Mouse (Mus musculus): Measurements from ENCODE around the gene Amz2. TPM values are rescaled to one million over a fixed set of nuclear protein-coding genes. Genes with fewer than 3 reads are reported as not detected.
"Not testable (repeated sequence)": the region's sequence is repeated elsewhere in the genome, so short reads cannot be mapped to it uniquely, and the experiment has no call there.

Gene Amz2
- polyA plus RNA-seq, 1 experiment from 2014 or later: 50.2 TPM

GRCm38 (mm10) chr11:109487991-109488684 lies 62.4 kb downstream of the Amz2 start:
- Histone ChIP-seq H3K4me2 (no peak overlapping the region), H3K9ac (no peak overlapping the region), H3K27ac (no peak overlapping the region), H3K27me3 (no peaks in the 10 kb centered on the region), H3K4me3 (replicated peaks) (no peak overlapping the region), H3K4me1 (no peaks in the 10 kb centered on the region), H3K9me3 (no peaks in the 10 kb centered on the region), H3K36me3 (replicated peaks) (no peaks in the 10 kb centered on the region)
- ATAC-seq (ENCODE audit: low FRiP score): no peak
- WGBS: 86% methylated on average over 10 of the region's 10 CpGs

- no peaks in the 10 kb centered on the region for H3K4me1 ChIP-seq
- H3K4me3 ChIP-seq (replicated peaks): no peak overlapping the region
- no peak overlapping the region for H3K9ac ChIP-seq
- ATAC-seq (ENCODE audit: low FRiP score): no peak
- no peak overlapping the region for H3K27ac ChIP-seq
- no peaks in the 10 kb centered on the region for H3K9me3 ChIP-seq
- WGBS: 89% methylated on average over 2 of the region's 2 CpGs
- no peaks in the 10 kb centered on the region for H3K27me3 ChIP-seq
- no peaks in the 10 kb centered on the region for H3K36me3 ChIP-seq (replicated peaks)
- no peak overlapping the region for H3K4me2 ChIP-seq
Observed at GRCm38 (mm10) chr11:109489763-109490162, 64.0 kb downstream of the Amz2 start.

- no peaks in the 10 kb centered on the region for H3K9me3 ChIP-seq
- H3K4me2 ChIP-seq: no peak overlapping the region
- no peaks in the 10 kb centered on the region for H3K36me3 ChIP-seq (replicated peaks)
- no peaks in the 10 kb centered on the region for H3K27me3 ChIP-seq
- WGBS: 87% methylated on average over 4 of the region's 4 CpGs
- H3K4me3 ChIP-seq (replicated peaks): no peak overlapping the region
- H3K9ac ChIP-seq: no peak overlapping the region
- no peak overlapping the region for H3K27ac ChIP-seq
- no peak for ATAC-seq (ENCODE audit: low FRiP score)
- H3K4me1 ChIP-seq: peaks cover 12% of the 10 kb centered on the region; the same call in 1 of the 2 replicates
Observed at GRCm38 (mm10) chr11:109491844-109492243, 66.1 kb downstream of the Amz2 start.

GRCm38 (mm10) chr11:109492847-109493464 lies 67.2 kb downstream of the Amz2 start:
- not testable (repeated sequence) for H3K27me3 ChIP-seq; H3K36me3 ChIP-seq (replicated peaks); H3K9me3 ChIP-seq; ATAC-seq (ENCODE audit: low FRiP score); H3K4me2 ChIP-seq; H3K9ac ChIP-seq; H3K27ac ChIP-seq; H3K4me3 ChIP-seq (replicated peaks)
- WGBS: 84% methylated on average over 8 of the region's 8 CpGs
- H3K4me1 ChIP-seq: peaks cover 22% of the 10 kb centered on the region

- no peak overlapping the region for H3K9ac ChIP-seq
- H3K36me3 ChIP-seq (replicated peaks): no peaks in the 10 kb centered on the region
- no peak overlapping the region for H3K4me2 ChIP-seq
- no peak for ATAC-seq (ENCODE audit: low FRiP score)
- H3K4me3 ChIP-seq (replicated peaks): no peak overlapping the region
- 74% methylated on average over 24 of the region's 24 CpGs for WGBS
- H3K9me3 ChIP-seq: no peaks in the 10 kb centered on the region
- H3K27ac ChIP-seq: no peak overlapping the region
- H3K27me3 ChIP-seq: no peaks in the 10 kb centered on the region
- H3K4me1 ChIP-seq: peaks cover 22% of the 10 kb centered on the region
Observed at GRCm38 (mm10) chr11:109494890-109495770, 69.4 kb downstream of the Amz2 start.

- WGBS: 74% methylated on average over 14 of the region's 14 CpGs
- no peak overlapping the region for H3K4me3 ChIP-seq (replicated peaks)
- no peak for ATAC-seq (ENCODE audit: low FRiP score)
- peaks cover 22% of the 10 kb centered on the region for H3K4me1 ChIP-seq
- no peaks in the 10 kb centered on the region for H3K36me3 ChIP-seq (replicated peaks)
- H3K4me2 ChIP-seq: no peak overlapping the region
- H3K9me3 ChIP-seq: no peaks in the 10 kb centered on the region
- no peak overlapping the region for H3K9ac ChIP-seq
- H3K27ac ChIP-seq: no peak overlapping the region
- no peaks in the 10 kb centered on the region for H3K27me3 ChIP-seq
Observed at GRCm38 (mm10) chr11:109495771-109496474, 70.2 kb downstream of the Amz2 start.

GRCm38 (mm10) chr11:109496475-109496993 lies 70.8 kb downstream of the Amz2 start:
- no peak overlapping the region for H3K4me3 ChIP-seq (replicated peaks)
- H3K27ac ChIP-seq: no peak overlapping the region; the same call in 1 of the 2 replicates
- WGBS: 88% methylated on average over 7 of the region's 7 CpGs
- peaks cover 22% of the 10 kb centered on the region for H3K4me1 ChIP-seq
- no peaks in the 10 kb centered on the region for H3K9me3 ChIP-seq
- no peak for ATAC-seq (ENCODE audit: low FRiP score)
- H3K27me3 ChIP-seq: no peaks in the 10 kb centered on the region
- H3K9ac ChIP-seq: no peak overlapping the region
- no peak overlapping the region for H3K4me2 ChIP-seq
- H3K36me3 ChIP-seq (replicated peaks): no peaks in the 10 kb centered on the region

GRCm38 (mm10) chr11:109496996-109497714 lies 71.4 kb downstream of the Amz2 start:
- H3K4me2 ChIP-seq: no peak overlapping the region
- 32% methylated on average over 6 of the region's 6 CpGs for WGBS
- H3K27ac ChIP-seq: no peak overlapping the region; the same call in 1 of the 2 replicates
- no peaks in the 10 kb centered on the region for H3K9me3 ChIP-seq
- no peak overlapping the region for H3K9ac ChIP-seq
- H3K4me3 ChIP-seq (replicated peaks): no peak overlapping the region
- peaks cover 22% of the 10 kb centered on the region for H3K4me1 ChIP-seq
- peak; percentile 67; the same call in 1 of the 2 replicates for ATAC-seq (ENCODE audit: low FRiP score)
- H3K36me3 ChIP-seq (replicated peaks): no peaks in the 10 kb centered on the region
- H3K27me3 ChIP-seq: no peaks in the 10 kb centered on the region

GRCm38 (mm10) chr11:109497990-109498389 lies 72.2 kb downstream of the Amz2 start:
- Histone ChIP-seq H3K9me3 (no peaks in the 10 kb centered on the region), H3K27me3 (no peaks in the 10 kb centered on the region), H3K4me2 (no peak overlapping the region), H3K27ac (no peak overlapping the region), H3K4me1 (peaks cover 22% of the 10 kb centered on the region), H3K36me3 (replicated peaks) (no peaks in the 10 kb centered on the region), H3K9ac (no peak overlapping the region), H3K4me3 (replicated peaks) (no peak overlapping the region)
- no peak for ATAC-seq (ENCODE audit: low FRiP score)
- 88% methylated on average over 9 of the region's 9 CpGs for WGBS

GRCm38 (mm10) chr11:109500206-109500605 lies 74.5 kb downstream of the Amz2 start:
- Histone ChIP-seq H3K4me3 (replicated peaks) (no peak overlapping the region), H3K27ac (no peak overlapping the region), H3K9ac (no peak overlapping the region), H3K27me3 (no peaks in the 10 kb centered on the region), H3K4me2 (no peak overlapping the region), H3K4me1 (peaks cover 21% of the 10 kb centered on the region), H3K9me3 (no peaks in the 10 kb centered on the region), H3K36me3 (replicated peaks) (no peaks in the 10 kb centered on the region)
- ATAC-seq (ENCODE audit: low FRiP score): no peak
- 94% methylated on average over 5 of the region's 5 CpGs for WGBS
